Mouse (Mus musculus) right cerebral cortex, postnatal 4 days (tissue): Measurements from ENCODE around the gene Bcas3.

ENCODE experiments used
- DNase-seq: peaks from one replicate; pipeline ENCODE4 v3.0.0-alpha.2; 2022

Gene Bcas3

DNA sequence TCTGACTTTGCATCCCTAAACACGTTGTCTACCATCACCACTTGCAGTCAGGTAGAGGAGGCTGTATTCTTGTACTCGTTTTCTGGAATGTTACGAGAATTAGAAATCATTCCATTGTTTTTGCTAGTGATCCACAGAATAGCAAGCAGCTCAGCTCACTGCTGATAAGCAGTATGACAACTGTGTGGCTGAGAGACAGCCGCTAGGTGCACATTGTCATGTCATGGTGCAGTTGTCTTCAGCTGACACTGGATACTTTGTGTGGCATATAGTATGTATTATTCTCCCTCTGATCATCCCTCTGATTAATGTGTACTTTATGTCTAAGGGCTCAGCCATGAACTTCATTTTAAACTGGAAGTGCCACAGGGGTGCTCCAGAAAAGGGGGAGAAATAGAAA, 190.3 kb downstream of the Bcas3 start:
- DNase-seq: no peak

DNA sequence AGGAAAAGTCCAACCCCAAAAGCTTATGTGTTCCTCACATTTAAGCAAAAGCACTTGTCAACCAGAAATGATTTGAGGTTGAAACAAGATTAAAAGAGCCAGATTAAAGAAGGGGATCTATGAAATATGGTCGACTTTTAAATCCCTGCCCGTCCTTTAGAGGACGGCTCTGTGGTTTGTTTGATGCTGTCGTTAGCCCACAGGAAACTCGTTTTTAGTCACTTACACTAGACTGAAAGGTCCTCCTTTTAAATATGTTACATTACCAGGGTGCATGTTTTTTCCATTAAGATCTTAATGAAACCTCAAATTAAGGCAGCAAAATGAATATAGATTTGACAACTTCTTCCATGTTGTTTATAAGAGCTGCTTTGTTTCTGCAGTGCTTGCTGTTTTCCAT, 192.6 kb downstream of the Bcas3 start:
- no peak for DNase-seq

GRCm38 (mm10) chr11:85547966-85548365, 195.0 kb downstream of the Bcas3 start:
- no peak for DNase-seq

GRCm38 (mm10) chr11:85549651-85550050, 196.7 kb downstream of the Bcas3 start:
- DNase-seq: no peak

- DNase-seq: no peak
Observed at GRCm38 (mm10) chr11:85555066-85555465, 202.1 kb downstream of the Bcas3 start.

DNA sequence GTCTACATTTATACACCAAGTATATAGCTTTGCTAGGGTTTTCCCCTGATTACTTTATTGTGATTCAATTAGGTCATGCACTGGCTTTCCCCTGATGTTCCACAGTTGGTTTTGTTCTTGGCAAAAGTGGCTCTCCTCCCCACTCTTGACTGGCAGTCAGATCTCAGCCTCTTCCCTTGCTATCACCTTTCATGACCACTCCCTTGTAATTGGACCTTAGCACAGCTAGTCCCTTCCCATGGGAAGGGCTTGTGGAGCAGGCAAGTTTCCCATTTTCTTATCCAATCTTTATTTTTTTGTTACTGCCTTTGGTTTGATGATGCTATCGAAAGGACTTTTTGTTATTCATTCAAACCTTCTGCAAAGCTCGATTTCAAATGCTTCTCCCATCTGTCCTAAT, 202.8 kb downstream of the Bcas3 start:
- no peak for DNase-seq

DNA sequence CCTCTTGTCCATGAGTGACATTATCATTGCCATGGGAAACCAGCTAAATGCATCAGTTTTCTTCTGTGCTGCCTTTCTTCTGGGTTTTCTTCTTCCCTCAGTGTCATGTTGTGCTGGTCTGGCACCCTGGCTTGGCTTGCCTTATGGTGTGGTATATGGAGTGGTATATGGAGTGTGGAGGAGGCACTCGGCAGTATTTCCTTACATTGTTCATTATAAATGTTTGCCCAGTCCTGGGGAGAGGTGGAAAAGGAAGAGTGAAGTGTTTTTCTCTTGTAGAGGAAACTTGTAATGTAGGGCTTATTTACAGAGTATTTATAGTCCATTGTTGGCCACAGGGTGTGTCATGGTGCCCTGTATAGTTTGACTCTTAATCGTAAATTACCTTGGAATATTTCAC, 212.1 kb downstream of the Bcas3 start:
- DNase-seq: no peak

DNA sequence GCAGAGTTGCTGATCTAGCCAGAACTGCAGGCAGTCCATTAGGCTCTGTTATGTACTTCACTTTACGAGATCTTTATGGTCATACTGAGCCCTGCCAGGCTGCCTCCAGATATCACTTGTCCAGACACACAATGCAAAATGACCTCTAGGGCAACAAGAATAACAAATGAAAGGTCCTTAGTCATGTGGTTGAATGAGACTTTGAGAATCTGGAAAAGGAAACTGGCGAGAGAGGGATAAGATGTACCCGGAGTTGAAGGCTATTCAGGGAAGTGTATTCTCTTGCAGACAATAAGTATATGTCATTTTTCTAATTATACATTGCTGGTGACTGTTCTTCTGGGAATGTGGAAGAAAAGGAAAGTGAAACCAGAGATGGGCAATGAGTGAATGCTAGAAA, 218.1 kb downstream of the Bcas3 start:
- DNase-seq: no peak

- no peak for DNase-seq
Observed at GRCm38 (mm10) chr11:85571936-85572335, 219.0 kb downstream of the Bcas3 start.

- DNase-seq: no peak
Observed at GRCm38 (mm10) chr11:85572590-85572989, 219.6 kb downstream of the Bcas3 start.

DNA sequence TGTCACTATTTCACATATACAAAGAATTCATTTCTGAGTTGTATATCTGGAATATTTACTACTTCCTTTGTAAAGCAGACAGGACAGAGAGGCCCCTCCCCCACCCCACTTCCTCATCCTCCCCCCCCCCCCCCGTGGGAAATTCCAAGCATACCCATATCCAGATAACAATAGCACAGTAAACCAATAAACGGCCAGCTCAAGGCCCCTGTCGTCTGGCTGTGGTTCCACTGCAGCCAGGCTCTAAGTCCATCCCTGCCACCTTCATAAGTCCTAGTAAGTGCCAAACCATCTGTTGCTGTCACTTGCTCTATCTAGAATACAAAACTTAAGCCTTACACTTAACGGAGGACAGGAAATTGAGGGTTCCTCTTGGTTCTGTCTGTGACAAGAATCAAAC, 221.5 kb downstream of the Bcas3 start:
- no peak for DNase-seq

GRCm38 (mm10) chr11:85577816-85578645, 225.1 kb downstream of the Bcas3 start:
- no peak for DNase-seq

- DNase-seq: no peak
Observed at GRCm38 (mm10) chr11:85584086-85584485, 231.1 kb downstream of the Bcas3 start.

DNA sequence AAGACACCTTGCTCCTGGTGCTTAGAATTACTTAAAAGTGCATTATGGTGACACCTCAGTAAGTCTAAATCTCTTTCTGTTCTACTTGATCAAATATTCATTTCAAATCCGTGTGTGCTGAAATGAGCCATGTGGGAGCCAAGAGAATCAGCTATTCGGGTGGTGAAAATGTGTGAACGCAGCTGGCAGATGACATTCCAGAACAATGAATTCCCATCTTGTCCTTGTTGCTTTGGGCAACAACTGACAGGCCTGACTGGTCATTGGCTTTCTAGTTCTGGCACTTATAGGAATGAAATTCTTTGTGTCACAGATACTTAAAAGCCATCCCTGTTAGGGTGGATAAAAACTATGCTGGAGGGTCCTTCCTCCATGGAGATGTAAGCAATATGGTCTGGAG, 240.7 kb downstream of the Bcas3 start:
- no peak for DNase-seq

DNA sequence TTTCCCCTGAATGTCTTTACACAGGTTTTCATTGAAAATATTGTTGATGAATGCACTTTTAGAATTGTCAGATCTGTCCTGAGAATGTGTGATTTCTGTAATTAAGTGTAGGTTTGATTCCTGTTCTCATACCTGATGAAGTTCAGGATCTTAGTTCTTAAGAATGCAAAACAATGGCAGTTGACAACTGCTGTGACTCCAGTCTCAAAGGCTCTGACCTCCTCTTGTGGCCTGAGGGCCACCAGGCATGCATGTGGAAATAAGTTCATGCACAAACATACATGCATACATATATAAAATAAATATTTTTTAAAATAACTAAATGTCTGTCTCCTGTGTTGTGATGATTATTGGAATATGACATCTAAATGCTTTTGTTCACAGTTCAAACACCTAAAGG, 246.3 kb downstream of the Bcas3 start:
- no peak for DNase-seq

GRCm38 (mm10) chr11:85603546-85604322, 250.8 kb downstream of the Bcas3 start:
- DNase-seq: no peak

GRCm38 (mm10) chr11:85609303-85609940, 256.5 kb downstream of the Bcas3 start:
- DNase-seq: no peak

- DNase-seq: no peak
Observed at GRCm38 (mm10) chr11:85613035-85613434, 260.1 kb downstream of the Bcas3 start.

GRCm38 (mm10) chr11:85613586-85613985, 260.6 kb downstream of the Bcas3 start:
- no peak for DNase-seq

GRCm38 (mm10) chr11:85614431-85614830, 261.5 kb downstream of the Bcas3 start:
- no peak for DNase-seq

DNA sequence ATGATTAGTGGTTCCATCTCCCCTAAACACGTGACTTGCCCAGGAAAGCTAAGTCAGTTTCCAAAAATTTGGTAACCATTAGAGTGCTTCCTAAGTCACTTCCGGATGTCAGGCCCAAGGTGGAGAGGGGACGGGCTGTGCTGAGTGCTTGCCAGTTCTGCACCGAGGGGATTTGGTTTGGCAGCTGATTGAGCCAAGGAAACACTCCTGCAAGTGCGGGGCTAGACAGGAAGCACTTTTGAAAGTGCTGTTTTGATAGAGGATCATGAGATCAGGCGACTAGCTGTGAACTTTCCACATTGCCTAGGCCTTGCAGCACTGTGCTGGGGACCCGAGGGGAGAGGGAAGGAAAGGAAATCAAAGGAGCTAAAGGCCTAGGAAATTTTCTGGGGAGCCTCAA, 262.5 kb downstream of the Bcas3 start:
- no peak for DNase-seq

- DNase-seq: no peak
Observed at GRCm38 (mm10) chr11:85621486-85621885, 268.5 kb downstream of the Bcas3 start.

DNA sequence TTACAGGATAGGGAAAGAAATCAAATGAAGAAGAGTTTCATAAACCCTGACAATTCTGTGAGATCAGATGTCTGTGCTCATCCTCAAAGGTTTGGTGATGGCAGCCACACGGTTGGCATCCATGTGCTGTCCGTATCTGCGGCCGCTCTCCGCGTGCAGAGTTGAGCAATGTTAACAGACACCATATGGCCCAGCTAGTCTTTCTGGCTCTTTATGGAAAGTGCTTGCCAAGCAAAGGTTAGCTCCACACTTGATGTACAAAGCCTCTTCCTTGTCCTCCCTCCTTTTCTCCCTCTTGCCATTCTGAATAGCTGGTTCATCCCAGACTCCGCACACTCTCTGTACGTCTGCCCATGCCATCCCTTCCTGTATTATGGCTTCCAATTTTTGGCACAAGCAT, 269.0 kb downstream of the Bcas3 start:
- DNase-seq: no peak

DNA sequence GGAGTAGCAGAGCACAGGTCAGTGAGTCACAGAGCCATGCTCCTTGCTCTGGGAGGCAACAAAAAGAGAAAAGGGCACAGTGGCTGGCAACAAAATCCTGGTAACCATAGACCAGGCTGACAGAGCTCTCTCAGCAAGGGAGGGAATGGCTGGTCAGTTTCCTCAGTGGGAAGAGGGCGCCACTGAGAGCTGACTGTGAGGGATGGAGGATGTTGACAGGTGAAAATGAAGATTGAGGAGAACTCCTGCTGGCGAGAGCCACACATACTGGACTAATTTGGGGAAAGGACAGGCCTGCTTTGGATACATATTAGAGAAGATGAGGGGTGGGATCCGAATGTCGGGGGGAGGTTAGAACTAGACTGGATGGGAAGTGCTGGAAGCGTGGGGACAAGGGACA, 272.2 kb downstream of the Bcas3 start:
- DNase-seq: no peak
